Mouse (Mus musculus): ENCODE measurements at regions not wholly inside any gene's neighbourhood (a gene's known extent, or its start where the extent isn't known, plus 50 kb on each side); places are given as distances from the start of the nearest gene placed in this dataset.

GRCm38 (mm10) chr1:122273579-122273978 lies 705.8 kb upstream of the Ddx18 start:
- no peaks in the 10 kb centered on the region for H3K9me3 ChIP-seq (replicated peaks)
- no peaks in the 10 kb centered on the region for H3K27me3 ChIP-seq
- no peaks in the 10 kb centered on the region for H3K36me3 ChIP-seq
- no peaks in the 10 kb centered on the region for H3K4me1 ChIP-seq (replicated peaks)
- no peak for ATAC-seq (replicated peaks; ENCODE audit: insufficient number of reproducible peaks, insufficient read depth, low FRiP score, low read depth)
- H3K4me3 ChIP-seq, result no peak overlapping the region
- no peak overlapping the region for H3K4me2 ChIP-seq
- no peak overlapping the region for H3K9ac ChIP-seq
- H3K27ac ChIP-seq, result no peak overlapping the region
- 86% methylated on average over 2 of the region's 2 CpGs for WGBS

DNA sequence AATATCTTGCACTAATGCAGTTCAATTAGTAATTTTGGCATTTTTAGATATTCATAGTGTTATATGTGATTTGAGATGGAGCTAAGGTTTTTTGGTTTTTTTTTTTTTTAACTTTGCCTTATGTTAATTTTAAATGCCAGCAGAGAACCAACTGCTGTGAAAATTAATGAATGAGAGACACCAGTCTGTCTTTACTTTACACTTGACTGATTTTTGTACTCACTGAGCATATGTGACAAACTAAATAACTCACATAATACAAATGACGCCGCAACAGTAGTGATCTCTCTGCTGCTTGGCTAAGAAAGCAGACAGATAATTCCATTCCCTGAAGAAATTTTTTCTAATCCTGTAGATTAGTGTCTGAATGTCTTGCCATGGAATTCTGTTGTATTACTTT lies 675.2 kb upstream of the Ddx18 start:
- Histone ChIP-seq H3K27ac (no peak overlapping the region), H3K9ac (no peak overlapping the region), H3K4me3 (no peak overlapping the region), H3K4me1 (replicated peaks) (no peaks in the 10 kb centered on the region), H3K4me2 (no peak overlapping the region), H3K27me3 (no peaks in the 10 kb centered on the region), H3K36me3 (no peaks in the 10 kb centered on the region), H3K9me3 (replicated peaks) (no peaks in the 10 kb centered on the region)
- ATAC-seq (replicated peaks; ENCODE audit: insufficient number of reproducible peaks, insufficient read depth, low FRiP score, low read depth), result no peak
- 88% methylated on average over 2 of the region's 2 CpGs for WGBS

GRCm38 (mm10) chr1:122241511-122241910 lies 673.7 kb upstream of the Ddx18 start:
- no peak overlapping the region for H3K9ac ChIP-seq
- no peaks in the 10 kb centered on the region for H3K4me1 ChIP-seq (replicated peaks)
- no peak overlapping the region for H3K4me2 ChIP-seq
- no peak overlapping the region for H3K27ac ChIP-seq
- no peaks in the 10 kb centered on the region for H3K27me3 ChIP-seq
- no peaks in the 10 kb centered on the region for H3K36me3 ChIP-seq
- no peak for ATAC-seq (replicated peaks; ENCODE audit: insufficient number of reproducible peaks, insufficient read depth, low FRiP score, low read depth)
- WGBS, result 86% methylated on average over 3 of the region's 3 CpGs
- H3K4me3 ChIP-seq, result no peak overlapping the region
- no peaks in the 10 kb centered on the region for H3K9me3 ChIP-seq (replicated peaks)

DNA sequence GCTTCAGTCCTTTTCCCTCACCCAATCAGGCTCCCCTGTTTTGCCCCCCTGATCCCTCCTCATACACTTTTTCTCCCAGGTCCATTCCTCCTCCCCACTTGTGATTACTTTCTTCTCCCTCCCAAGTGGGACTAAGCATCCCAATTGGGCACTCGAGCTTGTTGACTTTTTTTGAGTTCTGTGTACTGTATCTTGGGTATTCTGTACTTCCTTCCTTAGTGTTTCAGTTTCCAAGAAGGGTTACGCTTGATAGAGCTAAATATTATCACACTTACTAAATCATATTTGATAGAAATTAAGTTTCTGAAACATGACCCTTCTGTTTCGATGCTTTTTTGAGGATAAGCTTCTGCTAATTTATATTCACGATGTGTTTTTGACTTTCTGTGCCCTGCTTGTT lies 662.7 kb upstream of the Ddx18 start:
- Histone ChIP-seq H3K4me1 (replicated peaks) (no peaks in the 10 kb centered on the region), H3K36me3 (no peaks in the 10 kb centered on the region), H3K27ac (no peak overlapping the region), H3K9ac (no peak overlapping the region), H3K4me2 (no peak overlapping the region), H3K4me3 (no peak overlapping the region), H3K27me3 (no peaks in the 10 kb centered on the region), H3K9me3 (replicated peaks) (no peaks in the 10 kb centered on the region)
- ATAC-seq (replicated peaks; ENCODE audit: insufficient number of reproducible peaks, insufficient read depth, low FRiP score, low read depth), result no peak
- WGBS, result 58% methylated on average over 4 of the region's 4 CpGs

DNA sequence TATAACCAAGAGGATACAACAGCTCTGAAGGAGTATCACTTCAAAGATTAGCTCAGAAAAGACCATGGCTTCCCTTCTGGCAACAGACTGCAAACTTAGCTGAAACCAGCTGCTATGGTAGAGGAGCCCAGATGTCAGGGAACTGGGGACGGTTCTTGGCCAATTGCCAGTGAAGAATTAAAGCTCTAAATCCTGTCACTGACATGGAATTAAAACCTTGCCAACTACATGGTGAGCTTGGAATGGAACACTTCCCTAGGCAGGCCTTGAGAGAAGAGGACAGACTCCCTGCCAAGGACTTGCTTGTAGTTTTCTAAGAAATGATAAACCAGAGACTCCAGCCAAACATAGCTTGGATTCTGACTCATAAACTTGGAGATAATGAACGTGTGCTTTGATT lies 644.7 kb upstream of the Ddx18 start:
- H3K4me1 ChIP-seq (replicated peaks), result no peaks in the 10 kb centered on the region
- peak; percentile 78 for ATAC-seq (replicated peaks; ENCODE audit: insufficient number of reproducible peaks, insufficient read depth, low FRiP score, low read depth)
- H3K4me3 ChIP-seq, result no peak overlapping the region
- no peaks in the 10 kb centered on the region for H3K9me3 ChIP-seq (replicated peaks)
- H3K27ac ChIP-seq, result no peak overlapping the region
- WGBS, result 21% methylated on average over 2 of the region's 2 CpGs
- no peaks in the 10 kb centered on the region for H3K36me3 ChIP-seq
- H3K9ac ChIP-seq, result no peak overlapping the region
- H3K27me3 ChIP-seq, result no peaks in the 10 kb centered on the region
- no peak overlapping the region for H3K4me2 ChIP-seq

DNA sequence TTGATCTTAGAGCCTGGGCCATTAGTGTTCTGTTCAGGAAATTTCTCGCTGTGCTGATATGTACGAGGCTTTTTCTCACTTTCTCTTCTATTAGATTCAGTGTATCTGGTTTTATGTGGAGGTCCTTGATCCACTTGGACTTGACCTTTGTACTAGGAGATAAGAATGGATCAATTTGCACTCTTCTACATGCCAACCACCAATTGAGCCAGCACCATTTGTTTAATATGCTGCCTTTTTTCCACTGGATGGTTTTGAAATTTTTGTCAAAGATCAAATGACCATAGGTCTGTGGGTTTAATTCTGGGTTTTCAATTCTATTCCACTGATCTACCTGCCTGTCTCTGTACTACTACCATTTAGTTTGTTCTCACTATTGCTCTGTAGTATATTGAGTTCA lies 640.8 kb upstream of the Ddx18 start:
- Histone ChIP-seq H3K27ac (no peak overlapping the region), H3K4me3 (no peak overlapping the region), H3K27me3 (no peaks in the 10 kb centered on the region), H3K36me3 (no peaks in the 10 kb centered on the region), H3K9ac (no peak overlapping the region), H3K9me3 (replicated peaks) (no peaks in the 10 kb centered on the region), H3K4me1 (replicated peaks) (no peaks in the 10 kb centered on the region), H3K4me2 (no peak overlapping the region)
- 78% methylated on average over 2 of the region's 2 CpGs for WGBS
- no peak for ATAC-seq (replicated peaks; ENCODE audit: insufficient number of reproducible peaks, insufficient read depth, low FRiP score, low read depth)

- WGBS, result 70% methylated on average over 2 of the region's 2 CpGs
- no peaks in the 10 kb centered on the region for H3K27me3 ChIP-seq
- no peaks in the 10 kb centered on the region for H3K4me1 ChIP-seq (replicated peaks)
- H3K4me2 ChIP-seq, result no peak overlapping the region
- no peak overlapping the region for H3K4me3 ChIP-seq
- no peak overlapping the region for H3K27ac ChIP-seq
- ATAC-seq (replicated peaks; ENCODE audit: insufficient number of reproducible peaks, insufficient read depth, low FRiP score, low read depth), result no peak
- no peaks in the 10 kb centered on the region for H3K36me3 ChIP-seq
- no peaks in the 10 kb centered on the region for H3K9me3 ChIP-seq (replicated peaks)
- no peak overlapping the region for H3K9ac ChIP-seq
These were observed 601.8 kb upstream of the Ddx18 start for GRCm38 (mm10) chr1:122169547-122169946.

DNA sequence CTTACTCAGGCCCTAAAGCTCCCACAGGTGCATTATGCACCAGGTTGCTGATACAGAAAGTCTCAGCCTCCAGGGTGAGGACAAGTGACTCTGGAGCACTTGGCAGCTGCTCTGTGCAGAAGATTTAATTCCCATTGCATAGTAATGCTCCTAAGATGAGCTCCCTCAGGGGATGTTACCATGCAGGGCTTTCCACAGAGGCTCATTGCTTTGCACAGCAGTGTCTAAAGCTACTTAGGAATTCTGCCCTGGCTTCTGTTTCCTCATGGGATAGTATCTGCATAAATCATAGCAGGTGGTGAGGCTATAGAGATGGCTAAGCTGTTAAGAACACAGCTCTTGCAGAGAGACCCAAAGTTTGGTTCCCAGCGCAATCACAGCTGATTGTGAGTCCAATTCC lies 594.0 kb upstream of the Ddx18 start:
- WGBS, result 90% methylated on average over 1 of the region's 1 CpGs
- H3K4me1 ChIP-seq (replicated peaks), result no peaks in the 10 kb centered on the region
- no peak overlapping the region for H3K9ac ChIP-seq
- H3K4me3 ChIP-seq, result no peak overlapping the region
- H3K9me3 ChIP-seq (replicated peaks), result no peaks in the 10 kb centered on the region
- no peak overlapping the region for H3K27ac ChIP-seq
- no peak for ATAC-seq (replicated peaks; ENCODE audit: insufficient number of reproducible peaks, insufficient read depth, low FRiP score, low read depth)
- H3K27me3 ChIP-seq, result no peaks in the 10 kb centered on the region
- no peaks in the 10 kb centered on the region for H3K36me3 ChIP-seq
- no peak overlapping the region for H3K4me2 ChIP-seq

GRCm38 (mm10) chr1:122141362-122141761 lies 573.6 kb upstream of the Ddx18 start:
- no peaks in the 10 kb centered on the region for H3K4me1 ChIP-seq (replicated peaks)
- no peak overlapping the region for H3K27ac ChIP-seq
- H3K36me3 ChIP-seq, result no peaks in the 10 kb centered on the region
- no peaks in the 10 kb centered on the region for H3K9me3 ChIP-seq (replicated peaks)
- no peak overlapping the region for H3K4me3 ChIP-seq
- no peak overlapping the region for H3K9ac ChIP-seq
- no peak for ATAC-seq (replicated peaks; ENCODE audit: insufficient number of reproducible peaks, insufficient read depth, low FRiP score, low read depth)
- H3K27me3 ChIP-seq, result no peaks in the 10 kb centered on the region
- no peak overlapping the region for H3K4me2 ChIP-seq

- ATAC-seq (replicated peaks; ENCODE audit: insufficient number of reproducible peaks, insufficient read depth, low FRiP score, low read depth), result no peak
These were observed 556.2 kb upstream of the Ddx18 start for GRCm38 (mm10) chr1:122123954-122124353.

GRCm38 (mm10) chr1:122095726-122096125 lies 527.9 kb upstream of the Ddx18 start:
- Histone ChIP-seq H3K4me1 (replicated peaks) (no peaks in the 10 kb centered on the region), H3K36me3 (no peaks in the 10 kb centered on the region), H3K27ac (no peak overlapping the region), H3K9ac (no peak overlapping the region), H3K9me3 (replicated peaks) (no peaks in the 10 kb centered on the region), H3K4me2 (no peak overlapping the region), H3K4me3 (no peak overlapping the region), H3K27me3 (no peaks in the 10 kb centered on the region)
- 71% methylated on average over 2 of the region's 2 CpGs for WGBS
- no peak for ATAC-seq (replicated peaks; ENCODE audit: insufficient number of reproducible peaks, insufficient read depth, low FRiP score, low read depth)

More at GRCm38 (mm10) chr1:122123954-122124353, 556.2 kb upstream of the Ddx18 start:
- 66% methylated on average over 4 of the region's 4 CpGs for WGBS
- Histone ChIP-seq H3K36me3 (no peaks in the 10 kb centered on the region), H3K9ac (no peak overlapping the region), H3K9me3 (replicated peaks) (no peaks in the 10 kb centered on the region), H3K4me2 (no peak overlapping the region), H3K4me1 (replicated peaks) (no peaks in the 10 kb centered on the region), H3K27me3 (no peaks in the 10 kb centered on the region), H3K4me3 (no peak overlapping the region), H3K27ac (no peak overlapping the region)

GRCm38 (mm10) chr1:122082481-122082880 lies 514.7 kb upstream of the Ddx18 start:
- no peak for ATAC-seq (replicated peaks; ENCODE audit: insufficient number of reproducible peaks, insufficient read depth, low FRiP score, low read depth)
- H3K27ac ChIP-seq, result no peak overlapping the region
- no peaks in the 10 kb centered on the region for H3K36me3 ChIP-seq
- H3K4me2 ChIP-seq, result no peak overlapping the region
- H3K9ac ChIP-seq, result no peak overlapping the region
- WGBS, result 76% methylated on average over 5 of the region's 5 CpGs
- H3K4me1 ChIP-seq (replicated peaks), result no peaks in the 10 kb centered on the region
- H3K9me3 ChIP-seq (replicated peaks), result no peaks in the 10 kb centered on the region
- no peak overlapping the region for H3K4me3 ChIP-seq
- no peaks in the 10 kb centered on the region for H3K27me3 ChIP-seq

DNA sequence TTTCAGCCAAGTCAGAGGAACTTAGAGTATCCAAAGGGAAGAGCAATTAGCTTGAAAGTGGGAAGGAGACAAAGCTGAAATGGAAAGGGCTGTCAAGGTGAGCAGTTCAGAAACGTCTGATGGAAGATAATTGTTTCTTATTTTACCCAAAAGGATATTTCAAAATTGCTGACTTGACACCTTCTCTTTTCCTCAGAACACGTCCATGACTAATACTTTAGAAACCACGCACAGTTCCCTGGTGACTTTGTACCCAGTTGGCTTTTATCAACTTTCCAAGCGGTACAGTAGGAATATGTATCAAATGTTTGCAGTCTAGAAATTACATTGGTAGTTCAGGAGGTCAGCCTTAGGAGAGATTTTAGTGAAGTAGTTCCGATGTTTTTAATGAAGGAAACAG lies 508.3 kb upstream of the Ddx18 start:
- no peak overlapping the region for H3K27ac ChIP-seq
- 69% methylated on average over 5 of the region's 5 CpGs for WGBS
- H3K36me3 ChIP-seq, result no peaks in the 10 kb centered on the region
- no peaks in the 10 kb centered on the region for H3K4me1 ChIP-seq (replicated peaks)
- H3K4me3 ChIP-seq, result no peak overlapping the region
- H3K27me3 ChIP-seq, result no peaks in the 10 kb centered on the region
- H3K4me2 ChIP-seq, result no peak overlapping the region
- H3K9ac ChIP-seq, result no peak overlapping the region
- no peaks in the 10 kb centered on the region for H3K9me3 ChIP-seq (replicated peaks)
- no peak for ATAC-seq (replicated peaks; ENCODE audit: insufficient number of reproducible peaks, insufficient read depth, low FRiP score, low read depth)

Data from heart, embryonic 15.5 days (tissue).